Comparison of ENCODE assay signal across 8 mouse cellular contexts in the genomic region with DNA sequence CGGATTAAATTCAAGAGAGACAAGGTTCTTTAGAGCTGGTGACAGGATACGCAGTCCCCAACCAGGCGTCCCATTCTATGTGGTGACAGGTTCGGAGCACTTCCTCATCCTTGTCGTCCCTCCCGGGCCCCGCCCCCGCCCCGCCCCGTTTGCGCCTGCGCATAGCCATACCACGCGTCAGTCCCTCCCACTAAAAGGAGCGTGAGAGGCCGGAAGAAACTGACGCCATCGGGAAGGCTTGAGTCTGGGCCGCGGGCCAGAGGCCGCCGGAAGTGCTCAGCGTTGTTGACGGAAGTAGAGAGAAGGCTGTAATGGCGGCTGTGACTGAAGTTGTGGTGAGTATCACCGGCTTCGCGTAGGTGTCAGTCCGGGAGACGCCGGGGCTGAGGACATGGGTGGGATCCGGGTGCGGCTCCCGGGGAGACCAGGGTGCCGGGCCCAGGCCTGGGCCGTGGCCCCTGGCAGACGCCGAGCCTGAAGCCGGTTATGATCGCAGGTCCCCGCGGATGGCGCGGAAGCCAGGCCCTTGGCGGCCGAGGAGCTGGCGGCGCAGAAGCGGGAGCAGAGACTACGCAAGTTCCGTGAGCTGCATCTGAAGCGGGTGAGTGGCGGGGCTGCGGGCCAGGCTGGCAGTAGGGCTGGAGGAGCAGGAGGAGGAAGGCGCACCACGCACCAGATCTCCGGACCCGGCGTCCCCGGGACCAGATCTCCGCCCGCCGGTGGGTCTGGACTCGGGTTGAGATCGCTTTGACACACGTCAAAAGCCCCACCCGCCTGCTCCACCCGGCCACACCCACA. TPM values are rescaled to one million over a fixed set of nuclear protein-coding genes. Genes with fewer than 3 reads are reported as not detected.
A peak's percentile ranks its signal among the peaks of the same experiment; 100 is the strongest.
DNase-seq lines count a peak whose midpoint lies in the region; ATAC-seq and TF ChIP-seq lines count a peak whose summit lies in the region.

TSS of gene Syf2 (plus strand) at position 215 of the 798 bp plus-strand sequence.

- under 1% methylated on average over 67 of the region's 68 CpGs for WGBS in forebrain, embryonic 10.5 days
- 0% methylated on average over 67 of the region's 68 CpGs for WGBS in heart, embryonic 15.5 days
- under 1% methylated on average over 68 of the region's 68 CpGs for WGBS in liver, embryonic 14.5 days (ENCODE audit: insufficient replicate concordance)
- under 1% methylated on average over 68 of the region's 68 CpGs for WGBS in neural tube, embryonic 11.5 days
- WGBS in stomach, postnatal 0 days, result under 1% methylated on average over 64 of the region's 68 CpGs

- TF ChIP-seq EP300 in liver, embryonic 14.5 days (IDR thresholded peaks at IDR 0.05; ENCODE audit: low read depth), result no peak
- TF ChIP-seq EP300 in stomach, postnatal 0 days (optimal IDR thresholded peaks at IDR 0.05), result peak; percentile 68

- TF ChIP-seq CTCF in liver, embryonic 14.5 days (IDR thresholded peaks at IDR 0.05; ENCODE audit: low read depth), result no peak
- no peak for TF ChIP-seq CTCF in stomach, postnatal 0 days (IDR thresholded peaks at IDR 0.05; ENCODE audit: low read depth)

- peaks cover 27% of the 10 kb centered on the region for H3K4me1 ChIP-seq in forebrain, embryonic 10.5 days
- H3K4me1 ChIP-seq in heart, embryonic 15.5 days (replicated peaks), result peaks cover 23% of the 10 kb centered on the region
- peaks cover 13 to 16% of the 10 kb centered on the region in 2 experiments for H3K4me1 ChIP-seq in liver, embryonic 14.5 days (replicated peaks; ENCODE audit: control insufficient read depth in 2 of 2, insufficient read depth in 2 of 2, low read length in 1 of 2)
- H3K4me1 ChIP-seq in neural tube, embryonic 11.5 days (ENCODE audit: control insufficient read depth, insufficient read depth, low read length), result no peaks in the 10 kb centered on the region
- H3K4me1 ChIP-seq in stomach, postnatal 0 days (replicated peaks; ENCODE audit: control insufficient read depth, insufficient read depth), result peaks cover under 1% of the 10 kb centered on the region; the same call in 1 of the 2 replicates

- peak; percentile 96 for DNase-seq in c-Kit-negative CD71-positive TER-119-positive erythroid progenitor cells, embryonic 14.5 days (ENCODE audit: low read depth, low spot score)
- DNase-seq in forebrain, embryonic 10.5 days (ENCODE audit: extremely low spot score, low spot score), result peak; percentile 98
- DNase-seq in kidney, postnatal 25 days, result peak; percentile 97
- DNase-seq in liver, embryonic 14.5 days (ENCODE audit: low read depth in 3 of 3, low spot score in 3 of 3), result peak; percentile 95 to 97 (median 96)
- DNase-seq in neural tube, embryonic 11.5 days (ENCODE audit: low spot score), result peak; percentile 96
- peak; percentile 99 for DNase-seq in stomach, postnatal 0 days (ENCODE audit: low spot score)

- H3K36me3 ChIP-seq in forebrain, embryonic 10.5 days (replicated peaks), result peaks cover 65% of the 10 kb centered on the region
- H3K36me3 ChIP-seq in heart, embryonic 15.5 days, result peaks cover 49% of the 10 kb centered on the region
- H3K36me3 ChIP-seq in liver, embryonic 14.5 days (replicated peaks; ENCODE audit: control insufficient read depth, insufficient read depth, low read depth), result peaks cover 70% of the 10 kb centered on the region
- peaks cover 10% of the 10 kb centered on the region; the same call in 1 of the 2 replicates for H3K36me3 ChIP-seq in neural tube, embryonic 11.5 days (ENCODE audit: control insufficient read depth, insufficient read depth, low read length)
- H3K36me3 ChIP-seq in stomach, postnatal 0 days (ENCODE audit: control insufficient read depth, insufficient read depth, low read length), result peaks cover 38% of the 10 kb centered on the region

- H3K4me3 ChIP-seq in forebrain, embryonic 10.5 days, result peak within 1 kb of the TSS; percentile 100
- peak within 1 kb of the TSS; percentile 96 for H3K4me3 ChIP-seq in heart, embryonic 15.5 days
- H3K4me3 ChIP-seq in liver, embryonic 14.5 days (ENCODE audit: insufficient read depth in 1 of 2, low read depth in 2 of 2, low read length in 2 of 2), result peak within 1 kb of the TSS; percentile 83 to 88
- H3K4me3 ChIP-seq in neural tube, embryonic 11.5 days (ENCODE audit: low read depth, low read length), result peak within 1 kb of the TSS; percentile 91
- H3K4me3 ChIP-seq in stomach, postnatal 0 days (ENCODE audit: low read depth, low read length), result peak within 1 kb of the TSS; percentile 95

- peak within 1 kb of the TSS; percentile 86 for H3K27ac ChIP-seq in forebrain, embryonic 10.5 days
- peak within 1 kb of the TSS; percentile 83 for H3K27ac ChIP-seq in heart, embryonic 15.5 days
- peak within 1 kb of the TSS; percentile 89 for H3K27ac ChIP-seq in liver, embryonic 14.5 days
- H3K27ac ChIP-seq in neural tube, embryonic 11.5 days (ENCODE audit: low read depth, low read length), result peak within 1 kb of the TSS; percentile 45
- H3K27ac ChIP-seq in stomach, postnatal 0 days (replicated peaks), result peak within 1 kb of the TSS; percentile 95

- no peaks in the 10 kb centered on the region for H3K27me3 ChIP-seq in forebrain, embryonic 10.5 days (ENCODE audit: poor library complexity, severe bottlenecking)
- no peaks in the 10 kb centered on the region for H3K27me3 ChIP-seq in heart, embryonic 15.5 days
- H3K27me3 ChIP-seq in liver, embryonic 14.5 days (ENCODE audit: control insufficient read depth, insufficient read depth, low read length), result no peaks in the 10 kb centered on the region
- H3K27me3 ChIP-seq in neural tube, embryonic 11.5 days (ENCODE audit: control insufficient read depth, insufficient read depth, low read length), result no peaks in the 10 kb centered on the region
- H3K27me3 ChIP-seq in stomach, postnatal 0 days (ENCODE audit: control insufficient read depth, insufficient read depth, low read length), result no peaks in the 10 kb centered on the region

- peak within 1 kb of the TSS; percentile 89 for H3K4me2 ChIP-seq in heart, embryonic 15.5 days
- peak within 1 kb of the TSS; percentile 81 for H3K4me2 ChIP-seq in liver, embryonic 14.5 days (ENCODE audit: low read depth)
- H3K4me2 ChIP-seq in neural tube, embryonic 11.5 days (ENCODE audit: low read depth), result peak within 1 kb of the TSS; percentile 92
- H3K4me2 ChIP-seq in stomach, postnatal 0 days (replicated peaks; ENCODE audit: low read depth), result peak within 1 kb of the TSS; percentile 78

- ATAC-seq in CD4-positive, CD25-positive, alpha-beta regulatory T cell, adult 4 months, result peak; percentile 85
- ATAC-seq in heart, embryonic 15.5 days (replicated peaks; ENCODE audit: insufficient number of reproducible peaks, insufficient read depth, low FRiP score, low read depth), result peak; percentile 93
- peak; percentile 95 for ATAC-seq in liver, embryonic 14.5 days (ENCODE audit: insufficient read depth)
- peak; percentile 94 for ATAC-seq in neural tube, embryonic 11.5 days (ENCODE audit: insufficient read depth, low FRiP score, low TSS enrichment)
- ATAC-seq in stomach, postnatal 0 days (ENCODE audit: low FRiP score, low TSS enrichment), result peak; percentile 93

- no peaks in the 10 kb centered on the region for H3K9me3 ChIP-seq in forebrain, embryonic 10.5 days
- H3K9me3 ChIP-seq in heart, embryonic 15.5 days (replicated peaks), result no peaks in the 10 kb centered on the region
- no peaks in the 10 kb centered on the region for H3K9me3 ChIP-seq in liver, embryonic 14.5 days (ENCODE audit: control insufficient read depth, low read length)
- no peaks in the 10 kb centered on the region for H3K9me3 ChIP-seq in neural tube, embryonic 11.5 days (ENCODE audit: control insufficient read depth, low read length)
- H3K9me3 ChIP-seq in stomach, postnatal 0 days (ENCODE audit: control insufficient read depth, low read length), result no peaks in the 10 kb centered on the region

- peak within 1 kb of the TSS; percentile 84 for H3K9ac ChIP-seq in heart, embryonic 15.5 days
- H3K9ac ChIP-seq in liver, embryonic 14.5 days (replicated peaks), result peak within 1 kb of the TSS; percentile 93
- H3K9ac ChIP-seq in neural tube, embryonic 11.5 days (ENCODE audit: low read length), result peak within 1 kb of the TSS; percentile 53
- peak within 1 kb of the TSS; percentile 91 for H3K9ac ChIP-seq in stomach, postnatal 0 days (ENCODE audit: low read length)

RNA-seq across cellular contexts. Expression of gene Syf2, which starts in this region (rescaled TPM):
- 100 to 1,000 TPM; 215 to 219 TPM for polyA plus RNA-seq in CD4-positive, CD25-positive, alpha-beta regulatory T cell, adult 4 months (2017; shearing (Covaris generic))
- 64.4 and 65.9 TPM in 2 replicates for polyA plus RNA-seq in forebrain, embryonic 10.5 days (2016; fragmentation: Nextera tagmentation; extraction: Ambion mirVana)
- polyA plus RNA-seq in heart, embryonic 15.5 days (2015; fragmentation: Nextera tagmentation; extraction: Ambion mirVana), result 52.6 and 57.6 TPM in 2 replicates
- 21.9 and 42.9 TPM in 2 replicates for polyA plus RNA-seq in liver, embryonic 14.5 days (2012; rRNA removed)
- 52.6 and 56.0 TPM in 2 replicates for polyA plus RNA-seq in liver, embryonic 14.5 days (2014; fragmentation: Nextera tagmentation; extraction: Ambion mirVana)
- polyA plus RNA-seq in neural tube, embryonic 11.5 days (2014; fragmentation: Nextera tagmentation; extraction: Ambion mirVana), result 64.1 and 73.0 TPM in 2 replicates
- 74.1 and 77.9 TPM in 2 replicates for polyA plus RNA-seq in stomach, postnatal 0 days (2015; fragmentation: Nextera tagmentation; extraction: Ambion mirVana)

Comparison
In these comparisons a context has a peak if more than half of its experiments do, and no peak if none do; other contexts are left out.
1. Peak in every context shown above with its lines: DNase-seq, ATAC-seq, H3K4me3 ChIP-seq and H3K27ac ChIP-seq.
2. H3K27ac ChIP-seq: peak in every context shown above with its lines; median percentile 95 in stomach, postnatal 0 days; 89 in liver, embryonic 14.5 days; 86 in forebrain, embryonic 10.5 days; 83 in heart, embryonic 15.5 days; 45 in neural tube, embryonic 11.5 days.